Mouse (Mus musculus): ENCODE results near the gene Xrcc3. TPM values are rescaled to one million over a fixed set of nuclear protein-coding genes. Genes with fewer than 3 reads are reported as not detected.

Xrcc3 gene
- polyA plus RNA-seq, 1 experiment from 2014 or later, result 11.1 TPM

Other genes with a start within 250 kb of the Xrcc3 start
- 69.9 and 73.7 TPM in 2 replicates for gene Mark3, start 239.3 kb downstream of the Xrcc3 start, polyA plus RNA-seq (2014; fragmentation: Nextera tagmentation; extraction: Ambion mirVana)
- gene Ckb, start 141.5 kb downstream of the Xrcc3 start, polyA plus RNA-seq (2014; fragmentation: Nextera tagmentation; extraction: Ambion mirVana), result 2,717 and 2,900 TPM in 2 replicates
- 5.5 and 6.0 TPM in 2 replicates for gene Trmt61a, start 135.8 kb downstream of the Xrcc3 start, polyA plus RNA-seq (2014; fragmentation: Nextera tagmentation; extraction: Ambion mirVana)
- gene Bag5, start 100.6 kb downstream of the Xrcc3 start, polyA plus RNA-seq (2014; fragmentation: Nextera tagmentation; extraction: Ambion mirVana), result 62.2 and 64.1 TPM in 2 replicates
- 50.8 and 54.7 TPM in 2 replicates for gene Apopt1, start 100.6 kb downstream of the Xrcc3 start, polyA plus RNA-seq (2014; fragmentation: Nextera tagmentation; extraction: Ambion mirVana)
- gene Klc1, start 55.0 kb downstream of the Xrcc3 start, polyA plus RNA-seq (2014; fragmentation: Nextera tagmentation; extraction: Ambion mirVana), result 282 and 288 TPM in 2 replicates
- gene Zfyve21, start 297 bp upstream of the Xrcc3 start, polyA plus RNA-seq (2014; fragmentation: Nextera tagmentation; extraction: Ambion mirVana), result 63.7 and 64.1 TPM in 2 replicates
- 4.9 and 6.3 TPM in 2 replicates for gene Ppp1r13b, start 94.2 kb upstream of the Xrcc3 start, polyA plus RNA-seq (2014; fragmentation: Nextera tagmentation; extraction: Ambion mirVana)
- 565 and 627 TPM in 2 replicates for gene Atp5mpl, start 153.1 kb upstream of the Xrcc3 start, polyA plus RNA-seq (2014; fragmentation: Nextera tagmentation; extraction: Ambion mirVana)
- gene Tdrd9, start 157.7 kb upstream of the Xrcc3 start, polyA plus RNA-seq (2014; fragmentation: Nextera tagmentation; extraction: Ambion mirVana), result 0.87 and 1.4 TPM in 2 replicates
- not detected in 2 replicates for gene Rd3l, start 167.4 kb upstream of the Xrcc3 start, polyA plus RNA-seq (2014; fragmentation: Nextera tagmentation; extraction: Ambion mirVana)